9 mouse cellular contexts compared by ENCODE assay signal in genomic region chr3:145729531-145729930, GRCm38 (mm10). TPM values are rescaled to one million over a fixed set of nuclear protein-coding genes. Genes with fewer than 3 reads are reported as not detected.
DNase-seq lines count a peak whose midpoint lies in the region; ATAC-seq lines count a peak whose summit lies in the region.
"Had no signal": no experiment of that assay in that cellular context is flagged by ENCODE, and none has a peak within 500 bp of the region (broad histone marks: within the 10 kb centered on the region; RNA-seq: fewer than 3 reads in every experiment).

No protein-coding gene starts in this region.

- no peaks in the 10 kb centered on the region for H3K36me3 ChIP-seq in limb, embryonic 15.5 days
- no peaks in the 10 kb centered on the region for H3K36me3 ChIP-seq in limb, embryonic 10.5 days
- no peaks in the 10 kb centered on the region for H3K36me3 ChIP-seq in heart, embryonic 11.5 days (ENCODE audit: control insufficient read depth, insufficient read depth, low read length)
- no peaks in the 10 kb centered on the region for H3K36me3 ChIP-seq in liver, embryonic 16.5 days (ENCODE audit: control insufficient read depth, insufficient read depth)
- H3K36me3 ChIP-seq: heart, embryonic 15.5 days had no signal

- H3K4me2 ChIP-seq in limb, embryonic 15.5 days = no peak overlapping the region
- no peak overlapping the region for H3K4me2 ChIP-seq in heart, embryonic 11.5 days
- H3K4me2 ChIP-seq in liver, embryonic 16.5 days (ENCODE audit: low read depth, low read length) = no peak overlapping the region
- H3K4me2 ChIP-seq: heart, embryonic 15.5 days had no signal

- H3K27ac ChIP-seq in limb, embryonic 15.5 days = 0 out of 2 replicates have a peak overlapping the region, but pooled peaks have one; percentile 27
- no peak overlapping the region for H3K27ac ChIP-seq in limb, embryonic 10.5 days
- peak overlapping the region; percentile 58 for H3K27ac ChIP-seq in heart, embryonic 11.5 days (ENCODE audit: low read depth, low read length)
- H3K27ac ChIP-seq in liver, embryonic 16.5 days (ENCODE audit: low read length) = no peak overlapping the region
- H3K27ac ChIP-seq: heart, embryonic 15.5 days had no signal

- ATAC-seq in limb, embryonic 15.5 days (ENCODE audit: insufficient number of reproducible peaks, low FRiP score, low TSS enrichment, low read depth) = no peak
- ATAC-seq in heart, embryonic 11.5 days (replicated peaks; ENCODE audit: insufficient number of reproducible peaks, low FRiP score, low TSS enrichment) = 0 out of 2 replicates have a peak, but pooled peaks have one; percentile 35
- ATAC-seq in liver, embryonic 16.5 days (ENCODE audit: low read depth) = peak; percentile 39; the same call in 1 of the 2 replicates

- 63% methylated on average over 4 of the region's 4 CpGs for WGBS in limb, embryonic 15.5 days
- WGBS in limb, embryonic 10.5 days = 63% methylated on average over 4 of the region's 4 CpGs
- 47% methylated on average over 4 of the region's 4 CpGs for WGBS in heart, embryonic 11.5 days (ENCODE audit: insufficient replicate concordance)
- 25% methylated on average over 4 of the region's 4 CpGs for WGBS in liver, embryonic 16.5 days (ENCODE audit: insufficient replicate concordance)

- no peaks in the 10 kb centered on the region for H3K27me3 ChIP-seq in limb, embryonic 15.5 days
- no peaks in the 10 kb centered on the region for H3K27me3 ChIP-seq in limb, embryonic 10.5 days (ENCODE audit: low read depth, poor library complexity, severe bottlenecking)
- H3K27me3 ChIP-seq in heart, embryonic 11.5 days (ENCODE audit: control insufficient read depth, insufficient read depth, low read length) = no peaks in the 10 kb centered on the region
- H3K27me3 ChIP-seq in liver, embryonic 16.5 days (ENCODE audit: control insufficient read depth, insufficient read depth, low read depth, low read length) = no peaks in the 10 kb centered on the region
- H3K27me3 ChIP-seq: heart, embryonic 15.5 days had no signal

- peaks cover 18% of the 10 kb centered on the region for H3K4me1 ChIP-seq in limb, embryonic 15.5 days
- peaks cover 13% of the 10 kb centered on the region for H3K4me1 ChIP-seq in limb, embryonic 10.5 days
- peaks cover 10% of the 10 kb centered on the region for H3K4me1 ChIP-seq in heart, embryonic 11.5 days (ENCODE audit: control insufficient read depth, insufficient read depth, low read length)
- H3K4me1 ChIP-seq in liver, embryonic 16.5 days (ENCODE audit: control insufficient read depth, low read depth, low read length) = no peaks in the 10 kb centered on the region

- no peak for DNase-seq in limb, embryonic 10.5 days (ENCODE audit: low spot score)
- peak; percentile 33 to 59 for DNase-seq in adrenal gland, postnatal 36 days
- no peak for DNase-seq in right cerebral cortex, adult 18-20 months
- no peak for DNase-seq in ovary, postnatal 10 days (ENCODE audit: low spot score)
- no peak for DNase-seq in thymus, postnatal 14 days

- no peaks in the 10 kb centered on the region for H3K9me3 ChIP-seq in limb, embryonic 15.5 days
- no peaks in the 10 kb centered on the region for H3K9me3 ChIP-seq in limb, embryonic 10.5 days (replicated peaks)
- H3K9me3 ChIP-seq in heart, embryonic 11.5 days (replicated peaks; ENCODE audit: control insufficient read depth, low read length) = no peaks in the 10 kb centered on the region
- H3K9me3 ChIP-seq in liver, embryonic 16.5 days (replicated peaks; ENCODE audit: control insufficient read depth, low read length) = no peaks in the 10 kb centered on the region
- H3K9me3 ChIP-seq: heart, embryonic 15.5 days had no signal

- H3K9ac ChIP-seq in limb, embryonic 15.5 days = no peak overlapping the region
- H3K9ac ChIP-seq in heart, embryonic 11.5 days (ENCODE audit: low read depth, low read length) = no peak overlapping the region
- no peak overlapping the region for H3K9ac ChIP-seq in liver, embryonic 16.5 days (ENCODE audit: low read depth, low read length)
- H3K9ac ChIP-seq: heart, embryonic 15.5 days had no signal

- no peak overlapping the region for H3K4me3 ChIP-seq in limb, embryonic 15.5 days
- no peak overlapping the region for H3K4me3 ChIP-seq in limb, embryonic 10.5 days
- H3K4me3 ChIP-seq in heart, embryonic 11.5 days (ENCODE audit: low read depth, low read length) = no peak overlapping the region
- H3K4me3 ChIP-seq in liver, embryonic 16.5 days (ENCODE audit: low read depth, low read length) = no peak overlapping the region
- H3K4me3 ChIP-seq: heart, embryonic 15.5 days had no signal

RNA-seq across cellular contexts. Expression of gene Ddah1, which starts 28.9 kb away (rescaled TPM):
- polyA plus RNA-seq in limb, embryonic 15.5 days (2015; fragmentation: Nextera tagmentation; extraction: Ambion mirVana) = 48.5 and 50.3 TPM in 2 replicates
- 13.7 and 14.2 TPM in 2 replicates for polyA plus RNA-seq in limb, embryonic 10.5 days (2016; fragmentation: Nextera tagmentation; extraction: Ambion mirVana)
- total RNA-seq in adrenal gland, postnatal 36 days (2021) = 1 to 10 TPM; 2.4 TPM
- polyA plus RNA-seq in heart, embryonic 11.5 days (2014; fragmentation: Nextera tagmentation; extraction: Ambion mirVana) = 42.4 and 44.6 TPM in 2 replicates
- polyA plus RNA-seq in liver, embryonic 16.5 days (2015; fragmentation: Nextera tagmentation; extraction: Ambion mirVana) = 37.9 and 44.7 TPM in 2 replicates

Comparison
In these comparisons a context has a peak if more than half of its experiments do, and no peak if none do; other contexts are left out.
1. H3K27ac ChIP-seq: peak in limb, embryonic 15.5 days (single experiment) and heart, embryonic 11.5 days (single experiment); none in limb, embryonic 10.5 days (single experiment) and liver, embryonic 16.5 days (single experiment).
2. DNase-seq: peak in adrenal gland, postnatal 36 days (2 of 2); none in limb, embryonic 10.5 days (single experiment), right cerebral cortex, adult 18-20 months (single experiment), ovary, postnatal 10 days (single experiment) and thymus, postnatal 14 days (single experiment).